Mouse (Mus musculus) ES-E14 (cell line): ENCODE measurements around the gene Nat8f4. TPM values are rescaled to one million over a fixed set of nuclear protein-coding genes. Genes with fewer than 3 reads are reported as not detected.
"Not testable (repeated sequence)": the region's sequence is repeated elsewhere in the genome, so short reads cannot be mapped to it uniquely, and the experiment has no call there.

Experiments used
- DNase-seq: peaks from one replicate; pipeline ENCODE4 v3.0.0-alpha.2; 2013; ENCODE audit warnings: low read depth, low spot score
- H3K27ac ChIP-seq: 2 replicates; pipeline ENCODE4 v1.5.1; 2012; ENCODE audit warnings: low read depth, mild to moderate bottlenecking, low read length, moderate library complexity, mixed read lengths; ENCODE audit not compliant: poor library complexity, insufficient read depth, severe bottlenecking
- H3K36me3 ChIP-seq: 2 replicates; pipeline ENCODE4 v1.6.1; 2012; ENCODE audit warnings: mild to moderate bottlenecking, low read length, moderate library complexity, mixed read lengths; ENCODE audit not compliant: control insufficient read depth, poor library complexity, insufficient read depth, severe bottlenecking
- H3K4me1 ChIP-seq, 2 experiments: fragments of 150-350 bp in 1 of 2; sonication (generic) in 1 of 2; 2 replicates each; pipeline ENCODE4 v1.6.1; 2012; ENCODE audit warnings: low read length in 2 of 2, mild to moderate bottlenecking in 1 of 2, mixed read lengths in 1 of 2; ENCODE audit not compliant: control insufficient read depth in 2 of 2, insufficient read depth in 2 of 2, poor library complexity in 1 of 2
- H3K4me3 ChIP-seq, 2 experiments: fragments of 150-350 bp in 1 of 2; sonication (generic) in 1 of 2; 2 replicates each; pipeline ENCODE4 v1.5.1; 2012; ENCODE audit warnings: low read length in 2 of 2, low read depth in 1 of 2, mild to moderate bottlenecking in 1 of 2, mixed read lengths in 1 of 2; ENCODE audit not compliant: insufficient read depth in 1 of 2, poor library complexity in 1 of 2, severe bottlenecking in 1 of 2
- H3K9ac ChIP-seq: 2 replicates; pipeline ENCODE4 v1.6.1; 2012; ENCODE audit warnings: low read depth, mild to moderate bottlenecking, low read length, mixed read lengths; ENCODE audit not compliant: poor library complexity, insufficient read depth, severe bottlenecking
- H3K9me3 ChIP-seq: fragments of 150-350 bp; sonication (generic); 2 replicates; pipeline ENCODE4 v1.6.1; 2012; ENCODE audit warnings: low read depth, mild to moderate bottlenecking, low read length; ENCODE audit not compliant: control insufficient read depth, insufficient read depth
- CHD2 ChIP-seq: IDR thresholded peaks from 2 replicates; pipeline ENCODE4 v1.6.1; 2014; ENCODE audit warnings: mild to moderate bottlenecking, low read depth, low read length, inconsistent platforms
- HCFC1 ChIP-seq: IDR thresholded peaks from 2 replicates; pipeline ENCODE4 v1.6.1; 2012; ENCODE audit warnings: low read length, inconsistent platforms, borderline replicate concordance; ENCODE audit not compliant: insufficient read depth
- MAFK ChIP-seq: IDR thresholded peaks from 2 replicates; pipeline ENCODE4 v1.6.1; 2014; ENCODE audit warnings: mild to moderate bottlenecking, low read depth, low read length, inconsistent platforms; ENCODE audit not compliant: insufficient read depth
- ZC3H11A ChIP-seq: IDR thresholded peaks from 2 replicates; pipeline ENCODE4 v1.6.1; 2012; ENCODE audit warnings: low read depth, mild to moderate bottlenecking, inconsistent platforms, low read length, borderline replicate concordance
- ZNF384 ChIP-seq: IDR thresholded peaks from 2 replicates; pipeline ENCODE4 v1.6.1; 2012; ENCODE audit warnings: low read depth, low read length, inconsistent platforms
- in situ Hi-C, 2 experiments: fragments of 600-800 bp; cut with MboI; formaldehyde crosslinking; loops; one replicate each; pipeline ENCODE4 v1.15.1; 2025; ENCODE audit warnings: low sequenced_read_pairs in 2 of 2, inconsistent platforms in 1 of 2; ENCODE audit not compliant: unreplicated experiment in 2 of 2
- total RNA-seq: library from RNA; depleted of rRNA; stranded (reverse); fragments of 300-350 nt; gene quantifications from 2 replicates; pipeline ENCODE4 v1.2.3, GENCODE M21; 2012

Nat8f4 gene
- total RNA-seq, 1 experiment, result 6.0 TPM

- no peak for TF ChIP-seq MAFK
- Histone ChIP-seq H3K27ac (peak overlapping the region; percentile 44; the same call in 1 of the 2 replicates), H3K9ac (no peak overlapping the region), H3K4me3 (no peak overlapping the region), H3K9me3 (no peaks in the 10 kb centered on the region; the same call in 1 of the 2 replicates), H3K4me1 (no peaks in the 10 kb centered on the region), H3K36me3 (no peaks in the 10 kb centered on the region)
- in situ Hi-C loops, result no loop called here
- no peak for DNase-seq
Observed at GRCm38 (mm10) chr6:85888961-85889360, 15.7 kb downstream of the Nat8f4 start.

DNA sequence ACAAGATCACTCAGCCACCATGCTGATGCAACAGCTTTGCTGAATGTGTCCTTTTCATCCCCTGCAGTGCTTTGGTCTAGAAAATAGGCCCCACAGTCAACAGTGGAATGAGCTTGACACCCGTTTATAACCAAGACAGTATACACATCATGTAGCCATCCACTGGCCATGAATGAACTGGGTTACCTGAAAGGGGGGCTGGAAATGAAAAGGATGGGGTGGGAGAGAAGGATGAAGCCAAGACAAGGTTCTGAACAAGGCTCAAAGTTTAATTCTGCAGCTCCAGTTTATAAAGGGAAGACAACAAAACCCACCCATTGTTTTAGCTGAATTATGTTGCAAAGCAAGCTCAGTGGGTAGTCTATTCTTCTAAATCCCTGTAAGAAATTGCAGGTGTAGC is 20.4 kb downstream of the Nat8f4 start:
- in situ Hi-C loops, result no loop called here
- DNase-seq, result no peak
- no peak overlapping the region for H3K9ac ChIP-seq

DNA sequence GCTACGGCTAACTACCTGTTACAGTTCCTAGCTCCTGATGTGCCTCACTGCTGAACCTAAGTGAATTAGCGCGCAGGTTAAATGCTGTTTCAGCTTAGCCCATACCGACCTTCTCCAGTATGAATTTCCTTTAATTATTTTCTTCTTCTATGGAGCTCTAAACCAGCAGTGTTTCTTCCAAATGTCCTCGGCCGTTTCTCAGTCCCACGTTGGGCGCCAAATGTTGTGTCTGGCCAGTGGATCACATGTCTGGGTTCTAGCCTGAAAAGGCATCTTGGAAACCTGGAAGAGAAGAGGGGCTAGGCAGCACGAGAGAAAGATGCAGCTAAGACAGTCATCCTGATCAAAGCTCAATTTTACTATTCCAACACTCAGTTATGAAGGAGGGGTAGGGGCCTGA is 21.4 kb downstream of the Nat8f4 start:
- DNase-seq, H3K9me3 ChIP-seq, H3K4me3 ChIP-seq, H3K4me1 ChIP-seq, in situ Hi-C loops, H3K36me3 ChIP-seq, H3K9ac ChIP-seq, H3K27ac ChIP-seq: not testable (repeated sequence)

More for the DNA sequence above, 20.4 kb downstream of the Nat8f4 start:
- no peak overlapping the region for H3K4me3 ChIP-seq
- no peaks in the 10 kb centered on the region for H3K36me3 ChIP-seq
- no peak overlapping the region for H3K27ac ChIP-seq
- no peaks in the 10 kb centered on the region; the same call in 1 of the 2 replicates for H3K9me3 ChIP-seq
- TF ChIP-seq CHD2 (no peak), ZNF384 (no peak), HCFC1 (no peak), ZC3H11A (no peak), MAFK (no peak)
- H3K4me1 ChIP-seq, result no peaks in the 10 kb centered on the region

- H3K4me3 ChIP-seq, H3K27ac ChIP-seq, H3K9me3 ChIP-seq, in situ Hi-C loops, DNase-seq, H3K4me1 ChIP-seq, H3K36me3 ChIP-seq, H3K9ac ChIP-seq: not testable (repeated sequence)
Observed at GRCm38 (mm10) chr6:85869006-85869405, 35.7 kb downstream of the Nat8f4 start, which contains the start of gene Nat8f2. Gene Nat8f2 (minus strand): TSS chr6:85869158.

GRCm38 (mm10) chr6:85867726-85868690 is 36.7 kb downstream of the Nat8f4 start:
- no peak for TF ChIP-seq HCFC1
- no peak for TF ChIP-seq MAFK
- TF ChIP-seq CHD2, result no peak
- TF ChIP-seq ZNF384, result no peak
- no peak for TF ChIP-seq ZC3H11A
- H3K9me3 ChIP-seq, result peaks cover 2% of the 10 kb centered on the region; the same call in 1 of the 2 replicates
- no peaks in the 10 kb centered on the region for H3K36me3 ChIP-seq
- no peak overlapping the region for H3K9ac ChIP-seq
- no peak overlapping the region for H3K4me3 ChIP-seq
- no peak for DNase-seq
- in situ Hi-C loops, result no loop called here
- no peak overlapping the region for H3K27ac ChIP-seq
- H3K4me1 ChIP-seq, result peaks cover 0 to 2% of the 10 kb centered on the region in 2 experiments; a peak in 1 of 4 replicates

GRCm38 (mm10) chr6:85866995-85867394 is 37.7 kb downstream of the Nat8f4 start:
- in situ Hi-C loops, H3K27ac ChIP-seq, H3K4me1 ChIP-seq: not testable (repeated sequence)

GRCm38 (mm10) chr6:85866166-85866565 is 38.5 kb downstream of the Nat8f4 start:
- in situ Hi-C loops, DNase-seq, H3K27ac ChIP-seq, H3K9me3 ChIP-seq, H3K4me1 ChIP-seq, H3K36me3 ChIP-seq, H3K4me3 ChIP-seq, H3K9ac ChIP-seq: not testable (repeated sequence)

More at GRCm38 (mm10) chr6:85866995-85867394, 37.7 kb downstream of the Nat8f4 start:
- not testable (repeated sequence) for H3K9ac ChIP-seq, DNase-seq, H3K9me3 ChIP-seq, H3K4me3 ChIP-seq, H3K36me3 ChIP-seq
